Mouse (Mus musculus) cerebellum, postnatal 14 days (tissue): ENCODE results near the gene C8a.

ENCODE experiments used
- DNase-seq, 2 experiments: peaks; one replicate each; pipeline ENCODE4 v3.0.0; 2021; ENCODE audit warnings: mixed read lengths in 2 of 2

The C8a gene

DNA sequence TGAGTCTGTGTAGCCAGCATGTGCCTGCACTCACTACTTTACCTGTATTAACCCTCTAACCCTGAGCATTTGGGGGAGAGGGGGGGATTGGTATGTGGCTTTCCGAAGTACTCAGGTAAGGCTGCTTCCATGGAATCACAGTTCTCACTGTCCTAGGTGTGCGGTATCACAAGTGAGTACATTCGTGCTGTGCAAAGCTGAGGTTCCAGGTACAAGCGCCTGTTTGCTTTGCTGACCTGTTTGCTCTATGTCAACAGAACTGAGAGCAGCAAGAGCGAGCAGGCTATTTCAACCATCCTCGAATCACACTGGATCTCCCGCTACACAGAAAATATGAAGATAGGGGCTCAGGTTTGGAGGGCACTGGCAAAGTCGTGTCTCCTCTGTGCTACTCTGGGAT is 110.1 kb downstream of the C8a start, which contains the start of gene C8b:
TSS of gene C8b (plus strand) at position 253 of the 400 bp plus-strand sequence.
- no peak for DNase-seq
